Mouse (Mus musculus) intestine, postnatal 0 days (tissue): ENCODE data around the gene Kiss1. TPM values are rescaled to one million over a fixed set of nuclear protein-coding genes. Genes with fewer than 3 reads are reported as not detected.

Source experiments
- ATAC-seq: fragments of 200-750 bp; cut with Nextera tagmentation; 2 replicates; pipeline ENCODE4 v1.8.0; 2017; ENCODE audit warnings: mild to moderate bottlenecking, moderate TSS enrichment, moderate library complexity
- H3K27ac ChIP-seq: fragments of 300-500 bp; sonication (generic); 2 replicates; pipeline ENCODE4 v1.5.1; 2014; ENCODE audit warnings: mild to moderate bottlenecking, low read depth, low read length, moderate library complexity
- H3K27me3 ChIP-seq: fragments of 300-500 bp; sonication (generic); replicated peaks from 2 replicates; pipeline ENCODE4 v1.6.1; 2014; ENCODE audit warnings: low read length, mixed read lengths; ENCODE audit not compliant: control insufficient read depth, insufficient read depth
- H3K36me3 ChIP-seq: fragments of 300-500 bp; sonication (generic); 2 replicates; pipeline ENCODE4 v1.6.1; 2014; ENCODE audit warnings: mild to moderate bottlenecking, moderate library complexity; ENCODE audit not compliant: control insufficient read depth, insufficient read depth
- H3K4me1 ChIP-seq: fragments of 300-500 bp; sonication (generic); replicated peaks from 2 replicates; pipeline ENCODE4 v1.6.1; 2014; ENCODE audit warnings: antibody characterized with exemption, low read length, mixed read lengths; ENCODE audit not compliant: control insufficient read depth, insufficient read depth
- H3K4me2 ChIP-seq: fragments of 300-500 bp; sonication (generic); replicated peaks from 2 replicates; pipeline ENCODE4 v1.6.1; 2014; ENCODE audit warnings: low read depth, mild to moderate bottlenecking, moderate library complexity
- H3K4me3 ChIP-seq: fragments of 300-500 bp; sonication (generic); 2 replicates; pipeline ENCODE4 v1.5.1; 2014; ENCODE audit warnings: low read depth, low read length
- H3K9ac ChIP-seq: fragments of 300-500 bp; sonication (generic); 2 replicates; pipeline ENCODE4 v1.6.1; 2014; ENCODE audit warnings: mild to moderate bottlenecking, low read depth, low read length
- H3K9me3 ChIP-seq: fragments of 300-500 bp; sonication (generic); 2 replicates; pipeline ENCODE4 v1.6.1; 2016; ENCODE audit warnings: mixed run types; ENCODE audit not compliant: control insufficient read depth
- CTCF ChIP-seq: sonication (generic); IDR thresholded peaks from 2 replicates; pipeline ENCODE4 v1.5.1; 2016; ENCODE audit warnings: low read depth, mild to moderate bottlenecking, control low read depth, antibody characterized with exemption, moderate library complexity
- WGBS: fragments of 180-500 bp; shearing (Covaris S2); extraction: QIAGEN DNeasy Blood & Tissue Kit; methylation state at CpG from one replicate; pipeline ENCODE4 v1.1.7; 2014; 5-methylcytosine and 5-hydroxymethylcytosine counted together
- polyA plus RNA-seq: library from polyadenylated mRNA; unstranded; fragments of >200 nt; fragmentation: Nextera tagmentation; extraction: Ambion mirVana; gene quantifications from 2 replicates; pipeline ENCODE4 v1.2.1, GENCODE M21; 2015

Kiss1 gene
- polyA plus RNA-seq, 1 experiment from 2014 or later, result not detected

- no peak for TF ChIP-seq CTCF
Measured at GRCm38 (mm10) chr1:133325951-133326350, 4.3 kb downstream of the Kiss1 start.

GRCm38 (mm10) chr1:133327094-133327493, 5.4 kb downstream of the Kiss1 start:
- Histone ChIP-seq H3K27me3 (no peaks in the 10 kb centered on the region; the same call in 1 of the 2 replicates), H3K4me2 (no peak overlapping the region), H3K9ac (no peak overlapping the region), H3K4me3 (no peak overlapping the region), H3K4me1 (no peaks in the 10 kb centered on the region; the same call in 1 of the 2 replicates), H3K36me3 (no peaks in the 10 kb centered on the region), H3K9me3 (no peaks in the 10 kb centered on the region), H3K27ac (no peak overlapping the region)
- WGBS, result 68% methylated on average over 5 of the region's 5 CpGs
- ATAC-seq, result no peak
- peak; percentile 54 for TF ChIP-seq CTCF

More at GRCm38 (mm10) chr1:133325951-133326350, 4.3 kb downstream of the Kiss1 start:
- H3K4me1 ChIP-seq, result no peaks in the 10 kb centered on the region; the same call in 1 of the 2 replicates
- 90% methylated on average over 8 of the region's 8 CpGs for WGBS
- H3K9me3 ChIP-seq, result no peaks in the 10 kb centered on the region
- no peak overlapping the region for H3K27ac ChIP-seq
- H3K27me3 ChIP-seq, result no peaks in the 10 kb centered on the region; the same call in 1 of the 2 replicates
- H3K4me2 ChIP-seq, result no peak overlapping the region
- no peak for ATAC-seq
- 0 out of 2 replicates have a peak, but pooled peaks cover 9% of the 10 kb centered on the region for H3K36me3 ChIP-seq
- no peak overlapping the region for H3K4me3 ChIP-seq
- no peak overlapping the region for H3K9ac ChIP-seq

GRCm38 (mm10) chr1:133328299-133328795, 6.7 kb downstream of the Kiss1 start:
- no peak overlapping the region for H3K27ac ChIP-seq

GRCm38 (mm10) chr1:133328896-133329637, 7.4 kb downstream of the Kiss1 start:
- Histone ChIP-seq H3K4me3 (peak overlapping the region; percentile 26), H3K4me2 (peak overlapping the region; percentile 62), H3K36me3 (no peaks in the 10 kb centered on the region), H3K9me3 (no peaks in the 10 kb centered on the region), H3K4me1 (no peaks in the 10 kb centered on the region; the same call in 1 of the 2 replicates), H3K27ac (no peak overlapping the region), H3K9ac (peak overlapping the region; percentile 37; the same call in 1 of the 2 replicates), H3K27me3 (no peaks in the 10 kb centered on the region; the same call in 1 of the 2 replicates)
- peak; percentile 44; the same call in 1 of the 2 replicates for ATAC-seq
- no peak for TF ChIP-seq CTCF
- 6% methylated on average over 33 of the region's 34 CpGs for WGBS

More at GRCm38 (mm10) chr1:133328299-133328795, 6.7 kb downstream of the Kiss1 start:
- Histone ChIP-seq H3K9ac (no peak overlapping the region), H3K4me2 (no peak overlapping the region), H3K36me3 (no peaks in the 10 kb centered on the region), H3K4me1 (no peaks in the 10 kb centered on the region; the same call in 1 of the 2 replicates), H3K9me3 (no peaks in the 10 kb centered on the region), H3K27me3 (no peaks in the 10 kb centered on the region; the same call in 1 of the 2 replicates), H3K4me3 (no peak overlapping the region)
- 81% methylated on average over 6 of the region's 6 CpGs for WGBS
- TF ChIP-seq CTCF, result no peak
- no peak for ATAC-seq

- Histone ChIP-seq H3K9me3 (no peaks in the 10 kb centered on the region), H3K4me2 (peak overlapping the region; percentile 62), H3K27ac (no peak overlapping the region), H3K36me3 (no peaks in the 10 kb centered on the region), H3K4me1 (no peaks in the 10 kb centered on the region; the same call in 1 of the 2 replicates), H3K27me3 (no peaks in the 10 kb centered on the region; the same call in 1 of the 2 replicates), H3K9ac (peak overlapping the region; percentile 37; the same call in 1 of the 2 replicates), H3K4me3 (peak overlapping the region; percentile 26)
- WGBS, result 31% methylated on average over 7 of the region's 7 CpGs
- no peak for ATAC-seq
- no peak for TF ChIP-seq CTCF
Measured at GRCm38 (mm10) chr1:133329638-133329964, 7.9 kb downstream of the Kiss1 start.

- H3K27me3 ChIP-seq, result no peaks in the 10 kb centered on the region; the same call in 1 of the 2 replicates
- H3K4me2 ChIP-seq, result no peak overlapping the region
- no peaks in the 10 kb centered on the region; the same call in 1 of the 2 replicates for H3K4me1 ChIP-seq
- no peak for ATAC-seq
- H3K9me3 ChIP-seq, result no peaks in the 10 kb centered on the region
- H3K9ac ChIP-seq, result no peak overlapping the region
- H3K4me3 ChIP-seq, result no peak overlapping the region
- 55% methylated on average over 3 of the region's 3 CpGs for WGBS
- no peaks in the 10 kb centered on the region for H3K36me3 ChIP-seq
- H3K27ac ChIP-seq, result no peak overlapping the region
- TF ChIP-seq CTCF, result no peak
Measured at GRCm38 (mm10) chr1:133331142-133331541, 9.5 kb downstream of the Kiss1 start.
